Mouse (Mus musculus) stomach, postnatal 0 days (tissue): ENCODE results near the gene Sp4.

Experiments used
- CTCF ChIP-seq: IDR thresholded peaks from 2 replicates; pipeline ENCODE4 v1.5.1; 2016; ENCODE audit warnings: antibody characterized with exemption, low read depth, mild to moderate bottlenecking, moderate library complexity
- EP300 ChIP-seq: optimal IDR thresholded peaks from 2 replicates; pipeline ENCODE3; 2016; ENCODE audit warnings: antibody characterized with exemption

- peak; percentile 45; the same call in 1 of the 2 replicates for TF ChIP-seq CTCF
- no peak for TF ChIP-seq EP300
These were observed at the start of gene Sp4 for GRCm38 (mm10) chr12:118301072-118301865.
